Mouse (Mus musculus) left cerebral cortex, postnatal 14 days (tissue): Measurements from ENCODE around the gene Shisa5. TPM values are rescaled to one million over a fixed set of nuclear protein-coding genes. Genes with fewer than 3 reads are reported as not detected.
A peak's percentile ranks its signal among the peaks of the same experiment; 100 is the strongest.

Source experiments
- DNase-seq, 2 experiments: peaks; one replicate each; pipeline ENCODE4 v3.0.0; 2021 to 2022; ENCODE audit warnings: low spot score in 2 of 2, mixed read lengths in 1 of 2
- intact Hi-C: fragments of 180-260 bp; cut with DNase I; formaldehyde crosslinking; loops from one replicate; pipeline ENCODE4 v1.15.1; 2025
- total RNA-seq, 2 experiments: library from RNA; stranded (reverse); gene quantifications; 2 replicates each; pipeline ENCODE4 v1.2.3; 2021

Gene Shisa5
- total RNA-seq, 2 experiments from 2014 or later, result 68.2 to 72.6 TPM

DNA sequence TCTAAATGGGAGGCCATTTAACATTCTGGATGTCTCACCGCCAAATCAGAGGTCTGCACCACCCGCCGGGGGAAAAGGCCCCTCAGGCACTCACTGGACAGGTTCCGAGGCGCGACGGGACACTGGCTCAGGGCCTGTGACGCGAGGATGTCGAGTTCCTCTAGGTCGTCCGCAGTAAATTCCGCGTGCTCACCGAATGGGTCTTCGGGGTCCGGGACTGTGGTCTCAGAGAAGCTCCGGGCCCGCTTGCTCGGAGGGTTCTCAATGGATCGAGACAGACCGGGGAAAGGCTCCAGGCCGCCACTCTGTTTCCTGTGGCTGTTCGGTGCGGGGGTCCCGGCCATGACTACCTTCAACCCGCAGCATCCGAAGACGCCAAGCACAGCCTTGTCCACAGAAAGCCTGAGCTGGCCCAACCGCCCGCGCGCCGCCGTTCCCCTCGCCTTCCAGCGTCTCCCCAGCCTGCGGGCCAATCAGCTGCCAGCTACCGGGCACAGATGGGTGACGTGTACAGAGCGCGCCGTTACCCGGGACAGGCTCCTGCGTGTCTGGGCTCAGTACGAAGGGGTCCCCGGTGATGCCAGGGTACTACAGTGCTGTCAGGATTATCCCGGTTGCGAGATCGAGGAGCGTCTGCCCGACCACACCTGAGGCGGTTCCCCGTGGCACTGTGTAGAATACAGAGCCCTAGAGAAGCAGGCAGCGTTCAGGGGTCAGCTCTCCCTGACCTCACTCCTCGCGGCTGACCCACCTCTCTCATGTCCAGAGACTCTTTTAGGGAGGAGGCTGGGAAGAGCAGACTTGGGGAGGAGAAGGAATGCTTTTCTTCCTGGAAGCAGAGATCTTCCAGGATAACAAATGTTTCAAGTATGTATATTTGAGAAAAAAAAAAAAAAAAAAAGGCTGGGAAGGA, 35.6 kb downstream of the Shisa5 start, which contains the start of gene Atrip:
TSS of gene Atrip (minus strand) at position 464 of the 913 bp plus-strand sequence.
- intact Hi-C loops, result no loop called here
- peak; percentile 94 to 96 for DNase-seq

DNA sequence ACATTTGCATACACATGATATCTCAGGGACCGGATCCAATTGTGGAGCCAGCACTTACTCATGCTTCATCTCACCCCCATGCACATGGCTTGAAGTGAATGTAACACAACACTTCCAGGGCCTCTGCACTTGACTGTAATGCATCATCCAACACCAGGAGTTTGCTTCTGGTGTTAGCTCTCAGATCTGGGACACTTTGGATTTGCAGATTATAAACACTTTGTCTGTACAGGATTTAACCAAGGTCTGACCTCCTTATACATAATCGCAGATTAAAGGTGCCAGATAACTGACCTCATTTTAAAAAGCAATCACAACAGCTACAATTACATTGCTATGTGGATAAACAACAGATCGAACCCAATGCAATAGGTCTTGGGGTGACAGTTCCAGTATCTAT, 42.2 kb downstream of the Shisa5 start:
- intact Hi-C loops, result loop anchor here (10.0 kb wide), 1 partner anchor 784 kb away; no protein-coding TSS in a partner anchor
- DNase-seq, result no peak

DNA sequence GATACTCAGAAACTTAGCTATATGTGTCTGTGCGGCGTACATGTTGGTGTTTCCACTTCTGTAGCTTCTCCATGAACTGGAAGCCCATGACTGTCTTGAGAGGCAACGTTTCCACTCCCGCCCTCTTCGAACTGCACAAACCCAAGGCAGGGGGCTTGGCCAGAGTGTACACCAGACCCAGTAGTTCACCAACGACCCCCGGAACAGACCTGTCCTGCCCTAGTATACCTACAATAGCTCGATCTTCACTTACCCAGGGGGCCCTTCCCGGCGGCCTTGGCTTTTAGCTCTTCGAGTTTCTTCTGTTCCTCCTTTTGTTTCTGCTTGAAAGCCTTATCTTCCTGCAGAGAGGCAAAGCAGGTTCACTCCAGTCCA, 43.4 kb downstream of the Shisa5 start:
- no peak for DNase-seq
- intact Hi-C loops, result loop anchor here (10.0 kb wide), 1 partner anchor 783 kb away; no protein-coding TSS in a partner anchor

DNA sequence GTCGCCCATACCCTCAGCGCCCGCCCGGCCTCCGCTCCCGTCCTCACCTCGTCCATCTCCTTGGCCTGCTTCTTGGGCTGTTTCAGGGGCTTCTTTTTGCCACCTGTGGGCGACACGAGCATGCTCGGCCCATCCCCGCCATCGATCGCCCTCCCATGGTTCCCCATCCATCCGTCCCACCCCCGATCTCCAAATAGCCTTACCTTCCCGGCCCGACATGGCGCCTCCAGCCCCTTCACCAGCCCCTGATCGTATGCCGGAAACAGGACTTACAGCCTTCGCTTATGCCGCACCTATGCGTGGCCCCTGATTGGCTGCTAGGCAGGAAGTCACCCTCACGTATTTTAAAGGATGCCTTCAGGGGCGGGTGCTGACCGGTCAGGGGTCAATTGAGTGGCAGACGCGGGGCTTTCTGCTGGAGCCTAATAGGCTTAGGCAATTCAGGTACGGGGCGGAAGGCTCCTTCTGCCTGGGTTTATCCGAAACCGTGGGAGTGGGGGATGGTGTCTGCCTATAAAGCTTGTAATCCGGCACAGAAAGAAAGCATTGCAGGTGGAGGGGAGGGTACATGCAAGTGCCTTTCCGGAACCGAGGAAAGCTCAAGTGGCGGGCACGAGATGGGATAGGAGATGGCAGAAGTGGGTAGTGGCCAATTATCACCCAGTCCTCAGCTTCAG, 43.9 kb downstream of the Shisa5 start, which contains the start of the genes Ccdc51 and Tma7:
TSS of gene Ccdc51 (plus strand) at position 370 of the 677 bp plus-strand sequence.
TSS of gene Tma7 (minus strand) at position 464 of the 677 bp plus-strand sequence.
- intact Hi-C loops, result loop anchor here (10.0 kb wide), 1 partner anchor 783 kb away; no protein-coding TSS in a partner anchor
- DNase-seq, result peak; percentile 89 to 90

DNA sequence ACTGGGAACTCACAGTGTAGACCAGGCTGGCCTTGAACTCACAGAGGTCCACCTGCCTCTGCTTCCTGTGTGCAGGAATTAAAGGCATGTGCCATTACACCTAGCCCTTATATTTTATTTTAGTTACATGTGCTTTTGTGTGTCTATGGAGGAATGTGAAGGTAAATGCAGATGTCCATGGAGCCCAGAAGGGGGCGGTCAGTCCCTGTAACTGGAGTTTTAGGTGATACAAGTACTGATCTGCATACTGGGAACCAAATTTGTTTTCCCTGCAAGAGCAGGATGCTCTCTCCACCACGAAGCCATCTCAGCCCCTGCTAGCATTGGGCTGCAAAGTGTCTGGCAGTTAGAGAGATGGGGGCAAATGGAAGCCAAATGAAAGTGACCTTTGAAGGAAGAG, 46.6 kb downstream of the Shisa5 start:
- intact Hi-C loops, result loop anchor here (10.0 kb wide), 1 partner anchor 780 kb away; no protein-coding TSS in a partner anchor
- no peak for DNase-seq

DNA sequence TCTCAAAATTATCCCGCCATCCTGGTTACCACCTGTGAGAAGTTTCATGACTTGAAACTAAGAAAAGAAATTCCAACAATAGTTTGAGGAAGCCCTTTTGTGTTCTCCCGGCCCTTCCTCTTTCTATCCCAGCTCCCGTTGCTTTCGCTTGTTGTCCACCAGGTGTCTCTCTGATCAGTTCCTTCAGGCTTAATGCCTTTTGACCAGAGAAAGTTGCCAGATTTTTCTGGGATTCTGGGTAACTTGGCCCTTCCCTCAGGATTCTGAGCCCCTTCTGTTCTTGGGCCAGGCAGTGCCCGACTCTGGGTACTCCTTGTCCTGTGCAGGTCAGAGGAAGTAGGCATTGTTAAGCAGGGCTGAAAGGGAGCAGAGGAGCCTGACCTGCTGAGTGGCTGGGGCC, 49.6 kb downstream of the Shisa5 start:
- intact Hi-C loops, result loop anchor here (2.0 to 10.0 kb wide), 2 partner anchors 35 to 777 kb away; no protein-coding TSS in a partner anchor
- DNase-seq, result peak; percentile 47 to 58

DNA sequence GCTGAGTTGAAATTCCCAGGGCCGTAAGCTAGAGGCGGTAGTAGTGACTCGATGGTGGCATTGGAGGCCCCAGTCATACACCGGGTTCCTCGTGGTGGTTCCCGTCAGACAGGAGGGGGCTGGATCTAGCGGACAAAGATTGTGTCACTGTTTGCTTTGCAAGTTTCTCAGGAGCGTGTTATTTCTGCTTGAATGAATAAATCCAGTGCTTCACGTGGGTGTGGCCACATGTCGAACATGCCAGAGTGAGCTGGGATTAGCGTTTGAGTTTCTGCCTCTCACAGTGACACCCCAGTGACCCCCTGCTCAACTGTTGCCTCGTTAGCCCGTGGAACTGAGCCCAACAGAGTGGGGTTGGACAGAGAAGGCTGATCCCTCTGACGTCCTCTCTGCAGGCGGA, 52.1 kb downstream of the Shisa5 start:
- DNase-seq, result no peak
- intact Hi-C loops, result loop anchor here (10.0 kb wide), 1 partner anchor 744 kb away; the partner anchor contains the start of gene Nme6

DNA sequence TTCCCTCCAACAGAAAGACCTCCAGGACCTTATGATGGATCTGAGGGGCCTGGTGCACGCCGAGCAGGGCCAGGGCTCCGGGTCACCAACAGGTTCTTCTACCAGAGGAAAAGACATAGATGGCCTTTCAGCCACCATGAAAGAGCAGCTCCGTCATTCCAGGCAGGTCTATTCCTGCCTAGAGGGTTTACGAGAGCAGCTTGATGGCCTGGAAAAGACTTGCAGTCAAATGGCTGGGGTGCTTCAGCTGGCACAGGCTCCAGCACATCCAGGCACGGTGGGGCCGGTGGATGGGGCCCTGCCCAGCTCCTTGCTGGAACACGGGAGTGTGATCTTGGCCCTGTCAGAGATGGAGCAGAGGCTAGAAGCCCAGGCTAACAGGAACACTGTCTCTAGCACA, 53.4 kb downstream of the Shisa5 start:
- DNase-seq, result no peak
- intact Hi-C loops, result loop anchor here (10.0 kb wide), 1 partner anchor 743 kb away; the partner anchor contains the start of gene Nme6

DNA sequence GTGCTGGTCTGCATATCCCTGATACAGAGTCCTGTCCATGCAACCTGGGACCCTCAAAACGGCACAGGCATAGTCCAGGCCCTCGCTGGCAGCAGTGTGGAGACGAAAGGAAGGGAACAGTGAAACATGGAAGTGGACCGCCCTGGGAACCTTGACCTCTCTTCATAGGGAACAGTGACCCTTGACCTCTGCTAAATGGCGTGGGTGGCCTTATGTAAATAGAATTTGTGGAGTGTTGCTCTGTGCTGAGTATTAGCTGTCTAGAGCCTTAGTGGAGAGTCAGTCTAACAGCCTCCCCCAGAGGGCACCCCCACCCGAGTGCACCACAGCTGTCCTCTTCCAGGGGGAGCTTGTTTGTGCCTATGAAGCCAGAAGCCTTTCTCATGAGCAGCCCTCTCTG, 54.4 kb downstream of the Shisa5 start:
- no peak for DNase-seq
- intact Hi-C loops, result loop anchor here (10.0 kb wide), 1 partner anchor 742 kb away; the partner anchor contains the start of gene Nme6

DNA sequence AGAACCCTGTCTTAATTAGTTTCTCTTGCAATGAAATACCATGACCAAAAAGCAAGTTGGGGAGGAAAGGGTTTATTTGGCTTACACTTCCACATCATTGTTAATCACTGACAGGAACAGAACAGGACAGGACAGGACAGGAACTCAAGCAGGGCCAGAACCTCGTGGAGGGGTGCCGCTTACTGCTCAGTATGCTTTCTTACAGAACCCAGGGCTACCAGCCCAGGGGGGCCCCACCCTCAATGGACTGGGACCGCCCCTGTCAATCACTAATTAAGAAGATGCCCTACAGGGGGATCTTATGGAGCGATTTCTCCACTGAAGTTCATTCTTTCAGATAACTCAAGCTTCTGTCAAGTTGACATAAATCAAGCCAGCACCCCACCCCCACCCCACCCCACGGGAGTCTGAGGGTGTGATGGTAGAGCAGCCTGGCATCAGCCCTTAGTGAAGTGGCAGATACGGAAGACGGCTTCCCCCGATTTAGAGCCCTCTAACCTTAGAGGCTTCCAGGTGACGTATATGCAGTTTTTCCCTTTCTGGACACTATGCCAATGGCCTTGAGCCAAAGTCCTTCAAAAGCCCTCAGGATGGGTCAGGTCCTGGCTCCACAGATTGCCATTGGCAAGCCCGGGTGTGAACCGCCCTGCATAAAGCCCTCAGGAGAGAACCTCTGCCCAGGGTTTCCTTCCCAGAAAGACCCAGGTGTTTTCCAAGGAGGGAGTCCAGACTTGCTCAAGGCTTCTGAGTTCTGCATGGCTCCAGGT, 55.6 kb downstream of the Shisa5 start:
- DNase-seq, result no peak
- intact Hi-C loops, result loop anchor here (10.0 kb wide), 1 partner anchor 741 kb away; the partner anchor contains the start of gene Nme6

DNA sequence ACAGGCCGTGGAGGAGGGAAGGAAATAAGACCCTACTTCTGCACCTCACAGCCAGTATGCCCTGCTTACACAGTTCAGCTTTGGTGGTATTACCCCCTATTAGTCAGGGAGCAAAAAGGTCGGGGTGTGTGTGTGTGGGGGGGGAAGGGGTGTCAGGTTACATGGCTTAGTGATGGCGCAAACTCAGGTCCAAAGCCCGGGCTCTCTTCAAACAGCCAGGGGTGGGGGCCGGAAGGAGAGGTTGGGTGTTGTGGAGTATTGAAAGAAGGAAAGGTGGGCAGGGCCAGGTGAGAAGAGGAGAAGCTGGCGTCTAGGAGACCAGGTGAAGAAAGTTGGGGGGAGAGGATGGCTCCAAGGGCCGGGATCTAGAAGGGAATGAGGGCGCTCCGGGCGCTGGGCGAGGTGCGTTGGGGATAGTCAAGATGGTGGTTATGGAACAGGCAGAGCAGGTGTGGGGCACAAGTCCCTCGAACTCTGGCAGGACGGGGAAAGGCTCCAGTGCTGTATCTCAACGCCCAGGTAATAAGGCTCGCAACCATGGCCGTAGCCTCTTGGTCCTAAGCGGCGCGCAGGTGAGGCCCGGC, 56.3 kb downstream of the Shisa5 start:
- intact Hi-C loops, result loop anchor here (10.0 kb wide), 1 partner anchor 740 kb away; the partner anchor contains the start of gene Nme6
- no peak for DNase-seq

DNA sequence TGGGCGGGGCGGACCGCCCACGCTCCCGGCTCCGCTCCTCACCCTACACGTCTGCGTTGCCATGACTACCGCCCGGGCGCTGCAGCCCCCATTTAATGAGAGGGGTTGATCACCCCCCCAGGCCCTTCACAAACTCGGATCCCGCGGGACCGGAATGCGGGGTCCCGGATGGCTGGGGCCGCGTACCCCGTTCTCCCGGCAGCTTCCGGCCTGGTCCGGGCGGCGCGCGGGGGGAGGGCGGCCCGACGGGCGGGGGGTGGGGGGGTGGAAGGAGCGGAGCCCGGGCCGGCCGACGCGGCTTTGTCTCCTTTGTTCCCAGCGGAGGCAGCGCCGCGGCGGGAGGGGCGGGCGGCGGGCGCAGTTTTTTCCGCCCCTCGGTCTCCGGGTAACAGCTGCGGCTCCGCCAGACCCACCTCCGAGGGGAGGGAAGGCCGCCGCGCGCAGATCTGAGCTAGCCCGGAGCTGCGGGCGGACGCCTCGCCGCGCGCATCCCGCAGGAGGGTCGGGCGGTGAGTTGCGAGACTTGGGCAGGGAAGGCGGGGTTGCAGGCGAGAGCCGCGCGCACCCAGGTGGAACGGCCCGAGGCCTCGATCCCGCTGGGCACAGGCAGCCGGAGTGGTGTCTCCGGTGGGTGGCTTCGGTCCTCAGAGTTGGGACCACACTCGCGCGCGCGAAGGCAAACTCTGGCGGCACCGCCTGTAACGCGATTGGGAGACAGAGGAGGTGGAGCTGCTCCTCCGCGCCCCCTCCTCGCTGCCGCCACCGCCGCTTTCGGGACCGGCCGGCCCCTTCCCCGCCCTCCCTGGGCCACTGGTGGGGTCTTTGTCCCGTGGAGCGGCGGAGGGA, 57.0 kb downstream of the Shisa5 start, which contains the start of gene Plxnb1:
TSS of gene Plxnb1 (plus strand) at position 253 of the 846 bp plus-strand sequence.
- intact Hi-C loops, result loop anchor here (10.0 kb wide), 1 partner anchor 739 kb away; the partner anchor contains the start of gene Nme6
- DNase-seq, result peak; percentile 67 to 72

DNA sequence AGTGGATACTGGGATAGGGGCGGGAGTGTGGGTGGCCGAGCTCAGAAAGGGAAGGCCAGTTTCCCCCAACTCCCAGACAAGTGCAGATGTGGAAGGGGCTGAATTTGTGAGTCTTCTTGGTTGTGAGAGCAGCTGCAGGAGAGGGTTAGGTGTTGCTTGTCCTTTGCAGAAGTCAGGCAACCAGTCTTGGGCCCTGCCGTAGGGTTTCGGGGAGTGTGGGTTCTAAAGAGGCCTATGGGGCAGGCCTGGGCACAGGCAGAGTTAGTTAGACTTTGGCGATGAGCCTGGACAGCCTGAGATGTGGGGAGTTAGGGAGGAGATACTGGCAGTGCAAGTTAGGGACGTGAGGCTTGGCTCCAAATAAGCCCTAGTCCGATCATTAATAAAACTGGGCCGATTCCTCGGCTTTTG, 57.9 kb downstream of the Shisa5 start:
- intact Hi-C loops, result loop anchor here (10.0 kb wide), 1 partner anchor 739 kb away; the partner anchor contains the start of gene Nme6

DNA sequence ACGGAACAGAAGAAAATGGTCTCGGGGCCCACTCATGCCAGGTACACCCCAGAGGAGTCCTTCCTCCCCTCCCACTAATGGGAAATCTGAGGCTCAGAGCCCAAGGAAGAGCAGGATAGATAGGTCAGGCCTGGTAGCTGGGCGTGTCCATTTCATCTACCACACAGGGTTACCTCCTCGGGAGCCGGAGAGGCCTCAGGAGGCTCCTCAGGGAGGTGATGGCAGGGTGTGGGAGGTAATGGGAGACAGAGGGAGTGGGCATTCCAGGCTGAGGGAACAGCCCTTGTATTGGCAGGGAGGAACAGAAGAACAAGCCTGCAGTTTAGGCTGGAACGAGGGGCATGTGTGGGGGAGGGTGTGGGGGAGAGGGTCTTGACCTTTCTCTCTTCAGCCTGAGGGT, 58.5 kb downstream of the Shisa5 start:
- no peak for DNase-seq
- intact Hi-C loops, result loop anchor here (10.0 kb wide), 1 partner anchor 738 kb away; the partner anchor contains the start of gene Nme6

More for the DNA sequence above, 57.9 kb downstream of the Shisa5 start:
- DNase-seq, result peak in 1 of 2 experiments; percentile 37

DNA sequence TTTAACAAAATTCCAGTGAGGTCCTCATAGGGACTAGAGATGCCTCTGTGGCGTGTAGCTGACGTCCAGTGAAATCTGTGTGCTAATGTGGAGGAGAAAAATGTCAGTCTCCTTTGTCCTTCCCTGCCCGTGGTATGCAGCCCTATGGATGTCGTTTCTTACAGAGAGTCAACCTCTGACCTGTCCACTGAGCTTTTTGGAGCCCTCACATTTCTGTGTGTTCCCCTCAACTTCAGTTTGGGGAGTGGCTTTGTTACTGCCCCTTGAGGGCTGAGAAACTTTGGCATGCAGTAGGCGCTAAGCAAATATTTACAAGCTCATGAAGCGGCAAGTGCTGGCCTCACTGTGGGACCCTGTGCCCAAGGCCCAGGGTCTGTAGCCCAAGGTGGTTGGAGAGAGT, 58.9 kb downstream of the Shisa5 start:
- intact Hi-C loops, result loop anchor here (10.0 kb wide), 1 partner anchor 738 kb away; the partner anchor contains the start of gene Nme6

DNA sequence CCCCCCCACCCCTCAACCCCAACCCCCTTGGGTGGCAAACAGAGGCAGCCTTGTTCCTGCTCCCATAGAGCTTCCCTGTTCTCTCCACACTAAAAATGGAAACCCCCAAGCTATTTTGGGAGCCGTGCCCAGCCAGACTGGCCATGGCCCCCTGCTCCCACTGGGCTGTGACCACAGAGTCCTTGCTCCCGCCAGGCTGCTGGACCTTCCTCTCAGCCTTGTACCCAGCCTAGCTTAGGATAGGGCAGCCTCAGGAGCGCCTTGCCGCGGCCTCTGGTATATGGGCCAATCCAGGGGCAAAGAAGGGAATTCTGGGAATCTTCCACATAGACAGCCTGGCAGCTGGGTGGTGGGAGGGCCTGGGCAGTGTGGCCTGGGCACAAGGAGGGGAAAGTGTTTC, 59.5 kb downstream of the Shisa5 start:
- intact Hi-C loops, result loop anchor here (10.0 kb wide), 1 partner anchor 737 kb away; the partner anchor contains the start of gene Nme6
- peak; percentile 68 to 76 for DNase-seq

More for the DNA sequence above, 58.9 kb downstream of the Shisa5 start:
- DNase-seq, result no peak

DNA sequence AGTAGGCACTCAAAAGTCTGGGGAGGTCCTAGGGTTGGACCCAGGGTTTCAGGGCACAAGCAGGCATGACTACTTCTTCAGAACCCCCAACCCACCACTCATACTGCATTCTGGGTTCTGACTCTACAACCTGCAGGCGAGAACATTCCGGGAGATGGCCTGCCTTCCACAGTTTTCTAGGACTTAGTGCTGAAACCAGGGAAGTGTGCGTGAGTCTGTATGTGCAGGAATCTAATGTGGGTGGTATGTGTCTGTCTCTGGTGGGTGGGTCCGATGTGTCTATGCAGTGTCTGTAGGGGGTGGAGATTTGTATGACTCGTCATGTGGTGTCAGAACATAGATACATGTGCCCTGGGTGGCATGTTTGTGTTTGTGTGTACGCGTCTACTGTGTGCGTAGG, 60.0 kb downstream of the Shisa5 start:
- intact Hi-C loops, result loop anchor here (10.0 kb wide), 1 partner anchor 736 kb away; the partner anchor contains the start of gene Nme6
- no peak for DNase-seq
